In the genomic region with DNA sequence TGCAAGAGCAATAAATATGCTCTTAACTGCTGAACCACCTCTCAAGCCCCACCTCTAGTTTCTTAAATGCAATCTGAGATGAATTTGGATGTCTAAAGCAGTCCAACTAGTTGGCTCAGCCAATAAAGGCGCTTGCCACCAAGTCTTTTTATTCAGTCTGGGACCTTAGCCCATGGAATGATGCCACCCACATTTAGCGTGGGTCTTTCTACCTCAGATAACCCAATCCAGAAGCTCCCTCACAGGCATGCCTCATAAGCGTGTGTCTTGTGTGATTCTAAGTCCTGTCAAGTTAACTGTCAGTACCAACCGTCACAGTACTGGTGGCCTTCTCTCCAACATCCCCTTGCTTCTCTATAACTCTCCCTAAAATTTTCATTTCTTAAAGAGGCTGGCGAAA, we compare ENCODE assay signal across 17 mouse cellular contexts. TPM values are rescaled to one million over a fixed set of nuclear protein-coding genes. Genes with fewer than 3 reads are reported as not detected.
"Had no signal": no experiment of that assay in that cellular context is flagged by ENCODE, and none has a peak within 500 bp of the region (broad histone marks: within the 10 kb centered on the region; RNA-seq: fewer than 3 reads in every experiment).

No protein-coding gene starts in this region.

- H3K4me1 ChIP-seq: neural tube, embryonic 12.5 days had no signal

- H3K36me3 ChIP-seq: midbrain, embryonic 15.5 days had no signal

- H3K4me3 ChIP-seq: liver, embryonic 15.5 days; lung, embryonic 15.5 days; megakaryocyte, embryonic 14.5 days; midbrain, embryonic 13.5 days; midbrain, embryonic 15.5 days; neural tube, embryonic 12.5 days; stomach, embryonic 15.5 days had no signal

- DNase-seq: liver, postnatal 0 days; lung, adult 2 months; lung, postnatal 14 days; lung, postnatal 36 days; thymus, adult 2 months; thymus, postnatal 25 days; thymus, postnatal 4 days had no signal

- H3K27me3 ChIP-seq: midbrain, embryonic 15.5 days; stomach, embryonic 15.5 days had no signal

- ATAC-seq: liver, postnatal 0 days; lung, postnatal 0 days; midbrain, embryonic 13.5 days; midbrain, embryonic 15.5 days had no signal

- H3K27ac ChIP-seq: liver, embryonic 15.5 days; lung, embryonic 15.5 days; macrophage; midbrain, embryonic 13.5 days; midbrain, embryonic 15.5 days; neural tube, embryonic 12.5 days; stomach, embryonic 15.5 days; stomach, postnatal 0 days had no signal

RNA-seq across cellular contexts. Expression of a gene that starts 18.7 kb away (rescaled TPM):
- polyA plus RNA-seq: macrophage had no signal
